In genomic region chr17:25057041-25057440, GRCm38 (mm10) we compare ENCODE assay signal across 28 mouse cellular contexts. TPM values are rescaled to one million over a fixed set of nuclear protein-coding genes. Genes with fewer than 3 reads are reported as not detected.
DNase-seq lines count a peak whose midpoint lies in the region; ATAC-seq and TF ChIP-seq lines count a peak whose summit lies in the region.
"Had no signal": no experiment of that assay in that cellular context is flagged by ENCODE, and none has a peak within 500 bp of the region (broad histone marks: within the 10 kb centered on the region; RNA-seq: fewer than 3 reads in every experiment).

No protein-coding gene starts in this region.

- no peak for ATAC-seq in CD4-positive, CD25-positive, alpha-beta regulatory T cell, adult 4 months
- no peak for ATAC-seq in midbrain, postnatal 0 days (ENCODE audit: low FRiP score)
- ATAC-seq in midbrain, embryonic 14.5 days (ENCODE audit: low FRiP score, low TSS enrichment) = no peak
- ATAC-seq in stomach, postnatal 0 days (ENCODE audit: low FRiP score, low TSS enrichment) = no peak
- ATAC-seq: forebrain, embryonic 16.5 days; midbrain, embryonic 15.5 days had no signal

- peak; percentile 45 for TF ChIP-seq CTCF in layer of hippocampus, adult 2 months (conservative IDR thresholded peaks at IDR 0.05)
- 0 out of 2 replicates have a peak, but pooled peaks have one; percentile 10 for TF ChIP-seq CTCF in midbrain, postnatal 0 days (IDR thresholded peaks at IDR 0.05)
- TF ChIP-seq CTCF in stomach, postnatal 0 days (IDR thresholded peaks at IDR 0.05; ENCODE audit: low read depth) = peak; percentile 42

- WGBS in midbrain, postnatal 0 days = 92% methylated on average over 6 of the region's 6 CpGs
- 91% methylated on average over 6 of the region's 6 CpGs for WGBS in midbrain, embryonic 14.5 days
- 82% methylated on average over 6 of the region's 6 CpGs for WGBS in stomach, postnatal 0 days
- WGBS in hindbrain, embryonic 10.5 days = 92% methylated on average over 6 of the region's 6 CpGs

- DNase-seq in CD4-positive, CD25-positive, alpha-beta regulatory T cell, adult 2 months (ENCODE audit: low read depth, low spot score) = peak; percentile 9
- DNase-seq in layer of hippocampus, adult 2 months (ENCODE audit: low spot score in 2 of 2) = no peak
- DNase-seq in layer of hippocampus, adult 9-11 months = no peak
- no peak for DNase-seq in midbrain, postnatal 0 days (ENCODE audit: low spot score)
- no peak for DNase-seq in midbrain, embryonic 14.5 days
- no peak for DNase-seq in stomach, postnatal 0 days (ENCODE audit: low spot score)
- DNase-seq in hindbrain, embryonic 10.5 days (ENCODE audit: low spot score) = no peak
- DNase-seq: adrenal gland, postnatal 25 days; cerebellum, adult 9-11 months; gastrocnemius, postnatal 25 days; kidney, adult 18-20 months; lung, postnatal 4 days; retina, postnatal 1 day; right cerebral cortex, postnatal 25 days; thymus, adult 18-20 months; thymus, postnatal 36 days had no signal

- H3K36me3 ChIP-seq in midbrain, postnatal 0 days (ENCODE audit: insufficient read depth, low read length) = peaks cover 52% of the 10 kb centered on the region
- peaks cover 61% of the 10 kb centered on the region for H3K36me3 ChIP-seq in midbrain, embryonic 14.5 days (ENCODE audit: control insufficient read depth, insufficient read depth, low read length)
- H3K36me3 ChIP-seq in stomach, postnatal 0 days (ENCODE audit: control insufficient read depth, insufficient read depth, low read length) = peaks cover 4% of the 10 kb centered on the region
- peaks cover 79% of the 10 kb centered on the region for H3K36me3 ChIP-seq in hindbrain, embryonic 10.5 days

- H3K9me3 ChIP-seq in midbrain, postnatal 0 days (ENCODE audit: low read length) = no peaks in the 10 kb centered on the region
- H3K9me3 ChIP-seq in midbrain, embryonic 14.5 days (ENCODE audit: control insufficient read depth, low read length) = no peaks in the 10 kb centered on the region
- no peaks in the 10 kb centered on the region for H3K9me3 ChIP-seq in stomach, postnatal 0 days (ENCODE audit: control insufficient read depth, low read length)
- H3K9me3 ChIP-seq in hindbrain, embryonic 10.5 days = no peaks in the 10 kb centered on the region
- H3K9me3 ChIP-seq: embryonic facial prominence, embryonic 10.5 days; forebrain, embryonic 10.5 days; limb, embryonic 13.5 days; liver, embryonic 15.5 days; midbrain, embryonic 15.5 days; neural tube, embryonic 13.5 days; stomach, embryonic 15.5 days had no signal

- H3K27me3 ChIP-seq in midbrain, postnatal 0 days (ENCODE audit: insufficient read depth, low read length) = no peaks in the 10 kb centered on the region
- H3K27me3 ChIP-seq in midbrain, embryonic 14.5 days (ENCODE audit: control insufficient read depth, insufficient read depth, low read length) = no peaks in the 10 kb centered on the region
- H3K27me3 ChIP-seq in stomach, postnatal 0 days (ENCODE audit: control insufficient read depth, insufficient read depth, low read length) = no peaks in the 10 kb centered on the region
- no peaks in the 10 kb centered on the region for H3K27me3 ChIP-seq in hindbrain, embryonic 10.5 days (ENCODE audit: insufficient read depth, poor library complexity, severe bottlenecking)
- H3K27me3 ChIP-seq: limb, embryonic 13.5 days; liver, embryonic 15.5 days; midbrain, embryonic 15.5 days; neural tube, embryonic 13.5 days; stomach, embryonic 15.5 days had no signal

- no peak overlapping the region for H3K4me3 ChIP-seq in layer of hippocampus, adult 2 months
- no peak overlapping the region for H3K4me3 ChIP-seq in midbrain, postnatal 0 days (ENCODE audit: low read depth, low read length)
- H3K4me3 ChIP-seq in midbrain, embryonic 14.5 days (replicated peaks; ENCODE audit: low read depth, low read length) = no peak overlapping the region
- no peak overlapping the region for H3K4me3 ChIP-seq in stomach, postnatal 0 days (ENCODE audit: low read depth, low read length)
- H3K4me3 ChIP-seq in hindbrain, embryonic 10.5 days = no peak overlapping the region
- H3K4me3 ChIP-seq: embryonic facial prominence, embryonic 10.5 days; forebrain, embryonic 10.5 days; limb, embryonic 13.5 days; liver, embryonic 15.5 days; midbrain, embryonic 15.5 days; myocyte; neural tube, embryonic 13.5 days; stomach, embryonic 15.5 days had no signal

- H3K9ac ChIP-seq in midbrain, postnatal 0 days (replicated peaks; ENCODE audit: low read length, poor library complexity, severe bottlenecking) = no peak overlapping the region
- H3K9ac ChIP-seq in midbrain, embryonic 14.5 days (replicated peaks; ENCODE audit: low read length) = no peak overlapping the region
- H3K9ac ChIP-seq in stomach, postnatal 0 days (ENCODE audit: low read length) = no peak overlapping the region
- H3K9ac ChIP-seq: limb, embryonic 13.5 days; liver, embryonic 15.5 days; midbrain, embryonic 15.5 days; neural tube, embryonic 13.5 days; stomach, embryonic 15.5 days had no signal

- no peak for TF ChIP-seq EP300 in stomach, postnatal 0 days (optimal IDR thresholded peaks at IDR 0.05)

- no peaks in the 10 kb centered on the region for H3K4me1 ChIP-seq in midbrain, postnatal 0 days (ENCODE audit: insufficient read depth, low read length)
- H3K4me1 ChIP-seq in midbrain, embryonic 14.5 days (ENCODE audit: control insufficient read depth, insufficient read depth, low read length) = no peaks in the 10 kb centered on the region
- no peaks in the 10 kb centered on the region for H3K4me1 ChIP-seq in stomach, postnatal 0 days (replicated peaks; ENCODE audit: control insufficient read depth, insufficient read depth)
- H3K4me1 ChIP-seq in hindbrain, embryonic 10.5 days (replicated peaks) = no peaks in the 10 kb centered on the region
- H3K4me1 ChIP-seq: embryonic facial prominence, embryonic 10.5 days; forebrain, embryonic 10.5 days; limb, embryonic 13.5 days; liver, embryonic 15.5 days; midbrain, embryonic 15.5 days; neural tube, embryonic 13.5 days; stomach, embryonic 15.5 days had no signal

- H3K27ac ChIP-seq in layer of hippocampus, adult 2 months = no peak overlapping the region
- H3K27ac ChIP-seq in midbrain, postnatal 0 days (ENCODE audit: low read depth, low read length) = no peak overlapping the region
- no peak overlapping the region for H3K27ac ChIP-seq in midbrain, embryonic 14.5 days (replicated peaks; ENCODE audit: low read depth, low read length)
- no peak overlapping the region for H3K27ac ChIP-seq in stomach, postnatal 0 days (replicated peaks)
- H3K27ac ChIP-seq in hindbrain, embryonic 10.5 days = no peak overlapping the region
- H3K27ac ChIP-seq: embryonic facial prominence, embryonic 10.5 days; forebrain, embryonic 10.5 days; limb, embryonic 13.5 days; liver, embryonic 15.5 days; midbrain, embryonic 15.5 days; neural tube, embryonic 13.5 days; stomach, embryonic 15.5 days had no signal

- H3K4me2 ChIP-seq in midbrain, postnatal 0 days (ENCODE audit: low read depth, low read length, poor library complexity, severe bottlenecking) = no peak overlapping the region
- no peak overlapping the region for H3K4me2 ChIP-seq in midbrain, embryonic 14.5 days (ENCODE audit: low read length)
- H3K4me2 ChIP-seq in stomach, postnatal 0 days (replicated peaks; ENCODE audit: low read depth) = no peak overlapping the region
- H3K4me2 ChIP-seq: limb, embryonic 13.5 days; liver, embryonic 15.5 days; midbrain, embryonic 15.5 days; neural tube, embryonic 13.5 days; stomach, embryonic 15.5 days had no signal

RNA-seq across cellular contexts. Expression of gene Tmem204, which starts 26.4 kb away (rescaled TPM):
- under 1 TPM; 0.56 to 0.79 TPM for polyA plus RNA-seq in CD4-positive, CD25-positive, alpha-beta regulatory T cell, adult 4 months (2017; shearing (Covaris generic))
- 1 to 10 TPM; 8.2 to 8.8 TPM for total RNA-seq in layer of hippocampus, adult 2 months (2021)
- 11.1 and 11.2 TPM in 2 replicates for total RNA-seq in midbrain, postnatal 0 days (2014; rRNA removed)
- polyA plus RNA-seq in midbrain, postnatal 0 days (2015; fragmentation: Nextera tagmentation; extraction: Ambion mirVana) = 8.2 and 8.3 TPM in 2 replicates
- 6.5 and 10.8 TPM in 2 replicates for polyA plus RNA-seq in midbrain, embryonic 14.5 days (2014; fragmentation: Nextera tagmentation; extraction: Ambion mirVana)
- 16.8 and 19.0 TPM in 2 replicates for polyA plus RNA-seq in stomach, postnatal 0 days (2015; fragmentation: Nextera tagmentation; extraction: Ambion mirVana)
- 13.0 and 13.7 TPM in 2 replicates for polyA plus RNA-seq in hindbrain, embryonic 10.5 days (2016; fragmentation: Nextera tagmentation; extraction: Ambion mirVana)
- total RNA-seq: hematopoietic stem cell, adult 5-6 weeks; megakaryocyte-erythroid progenitor cell, adult 5-6 weeks had no signal

RNA-seq across cellular contexts. Expression of gene Ift140, which starts 41.2 kb away (rescaled TPM):
- 10 to 100 TPM; 12.3 to 25.1 TPM for polyA plus RNA-seq in CD4-positive, CD25-positive, alpha-beta regulatory T cell, adult 4 months (2017; shearing (Covaris generic))
- 10 to 100 TPM; 23.5 to 25.0 TPM for total RNA-seq in layer of hippocampus, adult 2 months (2021)
- total RNA-seq in midbrain, postnatal 0 days (2014; rRNA removed) = 22.7 and 39.8 TPM in 2 replicates
- 13.5 and 14.4 TPM in 2 replicates for polyA plus RNA-seq in midbrain, postnatal 0 days (2015; fragmentation: Nextera tagmentation; extraction: Ambion mirVana)
- 16.6 and 17.3 TPM in 2 replicates for polyA plus RNA-seq in midbrain, embryonic 14.5 days (2014; fragmentation: Nextera tagmentation; extraction: Ambion mirVana)
- polyA plus RNA-seq in stomach, postnatal 0 days (2015; fragmentation: Nextera tagmentation; extraction: Ambion mirVana) = 4.1 and 4.2 TPM in 2 replicates
- polyA plus RNA-seq in hindbrain, embryonic 10.5 days (2016; fragmentation: Nextera tagmentation; extraction: Ambion mirVana) = 25.1 and 31.7 TPM in 2 replicates

RNA-seq across cellular contexts. Expression of gene Cramp1l, which starts 41.5 kb away (rescaled TPM):
- polyA plus RNA-seq in CD4-positive, CD25-positive, alpha-beta regulatory T cell, adult 4 months (2017; shearing (Covaris generic)) = 1 to 10 TPM; 6.1 to 7.4 TPM
- total RNA-seq in layer of hippocampus, adult 2 months (2021) = 10 to 100 TPM; 25.2 to 30.7 TPM
- total RNA-seq in midbrain, postnatal 0 days (2014; rRNA removed) = 17.4 and 22.3 TPM in 2 replicates
- 2.7 and 3.2 TPM in 2 replicates for polyA plus RNA-seq in midbrain, postnatal 0 days (2015; fragmentation: Nextera tagmentation; extraction: Ambion mirVana)
- 6.7 and 9.2 TPM in 2 replicates for polyA plus RNA-seq in midbrain, embryonic 14.5 days (2014; fragmentation: Nextera tagmentation; extraction: Ambion mirVana)
- 2.2 and 2.8 TPM in 2 replicates for polyA plus RNA-seq in stomach, postnatal 0 days (2015; fragmentation: Nextera tagmentation; extraction: Ambion mirVana)
- polyA plus RNA-seq in hindbrain, embryonic 10.5 days (2016; fragmentation: Nextera tagmentation; extraction: Ambion mirVana) = 7.9 and 9.1 TPM in 2 replicates

RNA-seq across cellular contexts. Expression of gene Telo2, which starts 58.7 kb away (rescaled TPM):
- 10 to 100 TPM; 24.4 to 36.8 TPM for polyA plus RNA-seq in CD4-positive, CD25-positive, alpha-beta regulatory T cell, adult 4 months (2017; shearing (Covaris generic))
- total RNA-seq in layer of hippocampus, adult 2 months (2021) = 10 to 100 TPM; 36.9 to 42.8 TPM
- total RNA-seq in midbrain, postnatal 0 days (2014; rRNA removed) = 45.0 and 56.3 TPM in 2 replicates
- polyA plus RNA-seq in midbrain, postnatal 0 days (2015; fragmentation: Nextera tagmentation; extraction: Ambion mirVana) = 34.9 and 36.5 TPM in 2 replicates
- polyA plus RNA-seq in midbrain, embryonic 14.5 days (2014; fragmentation: Nextera tagmentation; extraction: Ambion mirVana) = 34.1 and 34.4 TPM in 2 replicates
- polyA plus RNA-seq in stomach, postnatal 0 days (2015; fragmentation: Nextera tagmentation; extraction: Ambion mirVana) = 12.2 and 13.7 TPM in 2 replicates
- polyA plus RNA-seq in hindbrain, embryonic 10.5 days (2016; fragmentation: Nextera tagmentation; extraction: Ambion mirVana) = 49.9 and 52.3 TPM in 2 replicates
